Mouse (Mus musculus): ENCODE data around the gene Gm10073. TPM values are rescaled to one million over a fixed set of nuclear protein-coding genes. Genes with fewer than 3 reads are reported as not detected.
"Not testable (repeated sequence)": the region's sequence is repeated elsewhere in the genome, so short reads cannot be mapped to it uniquely, and the experiment has no call there.

The Gm10073 gene
- 8.8 and 9.2 TPM in 2 replicates for polyA plus RNA-seq (2015; fragmentation: Nextera tagmentation; extraction: Ambion mirVana)

DNA sequence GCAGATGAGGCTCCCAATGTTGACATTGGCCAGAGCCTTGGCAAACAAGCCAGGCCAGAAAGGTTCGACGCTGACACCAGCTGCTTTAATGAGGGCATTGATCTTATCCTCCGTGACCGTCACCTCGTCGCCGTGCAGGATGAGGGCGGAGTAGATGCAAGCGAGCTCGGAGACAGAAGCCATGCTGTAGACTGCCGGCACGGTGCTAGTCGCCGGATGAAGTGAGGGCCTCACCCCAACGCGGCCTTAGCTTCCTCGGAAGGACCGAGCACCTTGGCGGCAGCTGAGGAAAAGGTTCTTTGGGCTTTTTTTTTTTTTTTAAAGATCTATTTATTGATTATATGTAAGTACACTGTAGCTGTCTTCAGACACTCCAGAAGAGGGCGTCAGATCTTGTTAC, at the start of gene Gm10073:
Gene Gm10073 (minus strand): TSS at position 294 of the 400 bp plus-strand sequence.
- Histone ChIP-seq H3K27ac (ENCODE audit: low read depth, low read length) (peak within 1 kb of the TSS; percentile 76), H3K4me2 (replicated peaks; ENCODE audit: low read depth) (peak within 1 kb of the TSS; percentile 46)
- not testable (repeated sequence) for ATAC-seq; H3K27me3 ChIP-seq (replicated peaks; ENCODE audit: control insufficient read depth, insufficient read depth, low read length); H3K4me1 ChIP-seq (replicated peaks; ENCODE audit: control insufficient read depth, insufficient read depth, low read length); H3K9me3 ChIP-seq (ENCODE audit: control insufficient read depth); H3K36me3 ChIP-seq (ENCODE audit: control insufficient read depth, insufficient read depth); H3K9ac ChIP-seq (ENCODE audit: low read depth, low read length); H3K4me3 ChIP-seq (ENCODE audit: low read depth, low read length)
- WGBS: 15% methylated on average over 18 of the region's 20 CpGs

- 23% methylated on average over 5 of the region's 5 CpGs for WGBS
- H3K27ac ChIP-seq (ENCODE audit: low read depth, low read length): peak overlapping the region; percentile 55
- H3K27me3 ChIP-seq (replicated peaks; ENCODE audit: control insufficient read depth, insufficient read depth, low read length): no peaks in the 10 kb centered on the region
- ATAC-seq: peak; percentile 18; the same call in 1 of the 2 replicates
- H3K36me3 ChIP-seq (ENCODE audit: control insufficient read depth, insufficient read depth): no peaks in the 10 kb centered on the region
- H3K4me3 ChIP-seq (ENCODE audit: low read depth, low read length): no peak overlapping the region
- 0 out of 2 replicates have a peak, but pooled peaks cover 8% of the 10 kb centered on the region for H3K4me1 ChIP-seq (replicated peaks; ENCODE audit: control insufficient read depth, insufficient read depth, low read length)
- H3K9ac ChIP-seq (ENCODE audit: low read depth, low read length): no peak overlapping the region
- H3K9me3 ChIP-seq (ENCODE audit: control insufficient read depth): no peaks in the 10 kb centered on the region
- peak overlapping the region; percentile 24; the same call in 1 of the 2 replicates for H3K4me2 ChIP-seq (replicated peaks; ENCODE audit: low read depth)
- TF ChIP-seq CTCF (IDR thresholded peaks at IDR 0.05; ENCODE audit: low read depth): no peak
Observed at GRCm38 (mm10) chr8:106623016-106623415, 49.8 kb upstream of the Gm10073 start.

DNA sequence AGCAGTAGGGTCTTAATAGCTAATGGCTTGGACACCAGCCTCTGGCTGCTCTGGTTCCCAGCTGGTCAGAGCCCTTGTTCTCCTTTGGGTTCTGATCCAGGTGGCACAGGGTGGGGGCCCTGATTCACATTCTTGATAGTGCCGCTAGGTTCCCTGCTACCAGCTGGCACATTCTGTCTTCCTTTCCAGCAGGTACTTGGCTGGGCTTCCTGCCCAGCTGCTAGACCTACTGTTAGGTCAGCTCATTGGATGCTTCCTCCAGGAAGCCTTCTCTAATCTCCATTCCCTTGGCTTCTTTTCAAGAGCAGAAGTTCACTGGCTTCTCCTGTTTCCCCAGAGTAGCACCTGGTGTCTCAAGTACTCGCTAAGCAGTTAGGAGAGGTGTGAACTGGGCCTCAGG, 47.2 kb upstream of the Gm10073 start:
- no peak overlapping the region for H3K9ac ChIP-seq (ENCODE audit: low read depth, low read length)
- peaks cover 22% of the 10 kb centered on the region; the same call in 1 of the 2 replicates for H3K4me1 ChIP-seq (replicated peaks; ENCODE audit: control insufficient read depth, insufficient read depth, low read length)
- no peak for TF ChIP-seq CTCF (IDR thresholded peaks at IDR 0.05; ENCODE audit: low read depth)
- 51% methylated on average over 2 of the region's 2 CpGs for WGBS
- H3K27me3 ChIP-seq (replicated peaks; ENCODE audit: control insufficient read depth, insufficient read depth, low read length): no peaks in the 10 kb centered on the region
- H3K36me3 ChIP-seq (ENCODE audit: control insufficient read depth, insufficient read depth): no peaks in the 10 kb centered on the region
- ATAC-seq: no peak
- no peaks in the 10 kb centered on the region for H3K9me3 ChIP-seq (ENCODE audit: control insufficient read depth)
- 0 out of 2 replicates have a peak overlapping the region, but pooled peaks have one; percentile 1 for H3K4me2 ChIP-seq (replicated peaks; ENCODE audit: low read depth)
- no peak overlapping the region for H3K4me3 ChIP-seq (ENCODE audit: low read depth, low read length)
- H3K27ac ChIP-seq (ENCODE audit: low read depth, low read length): peak overlapping the region; percentile 74

- H3K4me2 ChIP-seq (replicated peaks; ENCODE audit: low read depth): peak overlapping the region; percentile 32; the same call in 1 of the 2 replicates
- H3K27me3 ChIP-seq (replicated peaks; ENCODE audit: control insufficient read depth, insufficient read depth, low read length): no peaks in the 10 kb centered on the region
- H3K9ac ChIP-seq (ENCODE audit: low read depth, low read length): no peak overlapping the region
- no peak overlapping the region for H3K4me3 ChIP-seq (ENCODE audit: low read depth, low read length)
- no peaks in the 10 kb centered on the region for H3K36me3 ChIP-seq (ENCODE audit: control insufficient read depth, insufficient read depth)
- TF ChIP-seq CTCF (IDR thresholded peaks at IDR 0.05; ENCODE audit: low read depth): no peak
- H3K4me1 ChIP-seq (replicated peaks; ENCODE audit: control insufficient read depth, insufficient read depth, low read length): peaks cover 24% of the 10 kb centered on the region; the same call in 1 of the 2 replicates
- ATAC-seq: peak; percentile 63
- 28% methylated on average over 9 of the region's 9 CpGs for WGBS
- H3K9me3 ChIP-seq (ENCODE audit: control insufficient read depth): no peaks in the 10 kb centered on the region
- peak overlapping the region; percentile 74 for H3K27ac ChIP-seq (ENCODE audit: low read depth, low read length)
Observed at GRCm38 (mm10) chr8:106619549-106620245, 46.4 kb upstream of the Gm10073 start.

DNA sequence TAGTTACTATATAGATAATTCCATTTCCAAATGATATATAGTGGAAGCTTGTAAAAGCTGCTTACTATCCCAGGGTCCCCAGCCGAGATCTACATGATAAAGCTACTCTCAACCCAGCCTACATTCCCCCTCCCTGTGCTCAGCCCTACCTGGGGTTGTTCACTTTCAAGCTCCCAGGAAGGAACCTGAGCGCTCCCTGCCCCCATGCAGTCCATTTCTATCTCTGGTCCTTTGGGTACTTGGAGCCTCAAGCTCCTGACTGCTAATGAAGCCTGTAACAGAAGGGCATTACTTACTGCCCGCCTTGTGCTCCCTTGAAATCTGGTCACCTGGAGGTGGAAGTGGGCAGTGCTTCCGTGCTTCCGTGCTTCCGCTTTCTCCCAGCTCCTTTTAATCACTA, 45.1 kb upstream of the Gm10073 start:
- no peak overlapping the region for H3K9ac ChIP-seq (ENCODE audit: low read depth, low read length)
- 0 out of 2 replicates have a peak overlapping the region, but pooled peaks have one; percentile 74 for H3K27ac ChIP-seq (ENCODE audit: low read depth, low read length)
- TF ChIP-seq CTCF (IDR thresholded peaks at IDR 0.05; ENCODE audit: low read depth): peak; percentile 47
- H3K27me3 ChIP-seq (replicated peaks; ENCODE audit: control insufficient read depth, insufficient read depth, low read length): no peaks in the 10 kb centered on the region
- WGBS: 51% methylated on average over 6 of the region's 6 CpGs
- no peak overlapping the region for H3K4me3 ChIP-seq (ENCODE audit: low read depth, low read length)
- no peak overlapping the region for H3K4me2 ChIP-seq (replicated peaks; ENCODE audit: low read depth)
- no peak for ATAC-seq
- H3K4me1 ChIP-seq (replicated peaks; ENCODE audit: control insufficient read depth, insufficient read depth, low read length): peaks cover 24% of the 10 kb centered on the region; the same call in 1 of the 2 replicates
- H3K36me3 ChIP-seq (ENCODE audit: control insufficient read depth, insufficient read depth): no peaks in the 10 kb centered on the region
- no peaks in the 10 kb centered on the region for H3K9me3 ChIP-seq (ENCODE audit: control insufficient read depth)

DNA sequence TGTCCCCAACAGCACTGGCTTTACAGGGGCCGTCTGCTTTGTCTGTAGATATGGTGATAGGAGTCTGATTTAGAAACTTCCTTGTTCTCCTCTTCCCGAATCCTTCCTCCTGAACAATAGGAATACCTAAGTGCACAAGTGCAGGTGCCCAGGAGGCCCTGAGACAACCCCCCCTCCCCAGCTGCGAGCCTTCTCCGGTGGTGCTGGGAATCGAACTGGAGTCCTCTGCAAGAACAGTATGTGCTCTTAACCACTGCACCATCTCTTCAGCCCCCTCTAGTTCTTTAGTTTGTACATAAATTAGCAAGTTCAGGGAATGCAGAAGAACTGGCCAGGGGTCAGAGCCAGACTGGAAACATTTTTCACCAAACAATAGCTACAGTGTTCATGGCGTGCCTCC, 44.6 kb upstream of the Gm10073 start:
- Histone ChIP-seq H3K9ac (ENCODE audit: low read depth, low read length) (no peak overlapping the region), H3K4me1 (replicated peaks; ENCODE audit: control insufficient read depth, insufficient read depth, low read length) (peaks cover 25% of the 10 kb centered on the region; the same call in 1 of the 2 replicates), H3K36me3 (ENCODE audit: control insufficient read depth, insufficient read depth) (no peaks in the 10 kb centered on the region), H3K27me3 (replicated peaks; ENCODE audit: control insufficient read depth, insufficient read depth, low read length) (no peaks in the 10 kb centered on the region), H3K4me2 (replicated peaks; ENCODE audit: low read depth) (no peak overlapping the region), H3K27ac (ENCODE audit: low read depth, low read length) (peak overlapping the region; percentile 86; the same call in 1 of the 2 replicates), H3K9me3 (ENCODE audit: control insufficient read depth) (no peaks in the 10 kb centered on the region), H3K4me3 (ENCODE audit: low read depth, low read length) (no peak overlapping the region)
- no peak for ATAC-seq
- 70% methylated on average over 6 of the region's 6 CpGs for WGBS
- no peak for TF ChIP-seq CTCF (IDR thresholded peaks at IDR 0.05; ENCODE audit: low read depth)
